Mouse (Mus musculus): ENCODE results near the gene Gm826.

The Gm826 gene

GRCm38 (mm10) chr2:160267828-160268453 is 66.0 kb downstream of the Gm826 start:
- DNase-seq, result no peak

- no peak for DNase-seq
Measured at GRCm38 (mm10) chr2:160263861-160264260, 70.1 kb downstream of the Gm826 start.

GRCm38 (mm10) chr2:160261538-160261937 is 72.4 kb downstream of the Gm826 start:
- no peak for DNase-seq

Data from kidney, adult 11 months (tissue).